14 mouse cellular contexts compared by ENCODE assay signal in the genomic region with DNA sequence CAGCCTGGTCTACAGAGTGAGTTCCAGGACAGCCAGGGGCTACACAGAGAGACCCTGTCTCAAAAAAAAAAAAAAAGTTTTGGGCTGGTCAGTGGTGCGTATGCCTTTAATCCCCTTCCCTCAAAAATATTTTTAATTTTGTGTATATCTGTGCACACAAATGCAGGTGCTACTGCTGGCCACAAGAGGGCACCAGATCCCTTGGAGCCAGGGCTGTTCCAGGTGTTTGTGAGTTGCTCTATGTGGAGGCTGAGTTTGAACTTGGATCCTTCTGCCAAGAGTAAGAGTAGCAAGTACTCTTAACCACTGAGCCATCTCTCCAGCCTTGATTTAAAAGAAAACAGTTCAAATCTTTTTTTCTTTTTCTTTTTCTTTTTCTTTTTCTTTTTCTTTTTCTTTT. TPM values are rescaled to one million over a fixed set of nuclear protein-coding genes. Genes with fewer than 3 reads are reported as not detected.
DNase-seq lines count a peak whose midpoint lies in the region; ATAC-seq and TF ChIP-seq lines count a peak whose summit lies in the region.
"Had no signal": no experiment of that assay in that cellular context is flagged by ENCODE, and none has a peak within 500 bp of the region (broad histone marks: within the 10 kb centered on the region; RNA-seq: fewer than 3 reads in every experiment).

No protein-coding gene starts in this region.

- WGBS in hindbrain, postnatal 0 days = 96% methylated on average over 1 of the region's 1 CpGs
- 94% methylated on average over 1 of the region's 1 CpGs for WGBS in hindbrain, embryonic 13.5 days

- no peaks in the 10 kb centered on the region for H3K4me1 ChIP-seq in hindbrain, postnatal 0 days (ENCODE audit: insufficient read depth, low read length)
- peaks cover 3% of the 10 kb centered on the region; the same call in 1 of the 2 replicates for H3K4me1 ChIP-seq in hindbrain, embryonic 13.5 days (replicated peaks)
- no peaks in the 10 kb centered on the region for H3K4me1 ChIP-seq in cortical plate, adult 2 months (ENCODE audit: control insufficient read depth, insufficient read depth, low read length)
- H3K4me1 ChIP-seq: liver, embryonic 15.5 days had no signal

- TF ChIP-seq CTCF in hindbrain, postnatal 0 days (IDR thresholded peaks at IDR 0.05; ENCODE audit: low read depth) = peak; percentile 74
- peak; percentile 54 for TF ChIP-seq CTCF in cortical plate, adult 2 months (IDR thresholded peaks at IDR 0.05; ENCODE audit: extremely low read depth, insufficient read depth, low read length)

- no peaks in the 10 kb centered on the region for H3K9me3 ChIP-seq in hindbrain, postnatal 0 days (ENCODE audit: low read length)
- H3K9me3 ChIP-seq in hindbrain, embryonic 13.5 days = no peaks in the 10 kb centered on the region
- H3K9me3 ChIP-seq: liver, embryonic 15.5 days had no signal

- no peak for DNase-seq in hindbrain, postnatal 0 days (ENCODE audit: low spot score)
- DNase-seq in thymus, postnatal 0 days (ENCODE audit: low spot score) = peak; percentile 37
- DNase-seq in thymus, adult 18-20 months = no peak
- DNase-seq in thymus, postnatal 4 days = peak; percentile 74
- no peak for DNase-seq in cerebellum, adult 11-12 months
- DNase-seq in left cerebral cortex, postnatal 36 days (ENCODE audit: low spot score in 2 of 2) = no peak
- DNase-seq: right cerebral cortex, adult 18-20 months had no signal

- no peaks in the 10 kb centered on the region for H3K27me3 ChIP-seq in hindbrain, postnatal 0 days (ENCODE audit: insufficient read depth, low read length)
- no peaks in the 10 kb centered on the region for H3K27me3 ChIP-seq in hindbrain, embryonic 13.5 days

- H3K27ac ChIP-seq in hindbrain, postnatal 0 days = no peak overlapping the region
- no peak overlapping the region for H3K27ac ChIP-seq in hindbrain, embryonic 13.5 days
- H3K27ac ChIP-seq in cortical plate, adult 2 months (ENCODE audit: insufficient read depth, low read length) = no peak overlapping the region
- H3K27ac ChIP-seq: forebrain, embryonic 12.5 days; liver, embryonic 15.5 days had no signal

- H3K4me2 ChIP-seq in hindbrain, postnatal 0 days (ENCODE audit: low read depth, low read length) = no peak overlapping the region
- H3K4me2 ChIP-seq in hindbrain, embryonic 13.5 days = no peak overlapping the region
- H3K4me2 ChIP-seq: forebrain, embryonic 12.5 days; liver, embryonic 15.5 days had no signal

- ATAC-seq in hindbrain, postnatal 0 days = no peak
- ATAC-seq in hindbrain, embryonic 13.5 days (ENCODE audit: low FRiP score) = no peak
- ATAC-seq: hindbrain, embryonic 16.5 days had no signal

- no peak overlapping the region for H3K9ac ChIP-seq in hindbrain, postnatal 0 days (replicated peaks; ENCODE audit: low read length)
- H3K9ac ChIP-seq in hindbrain, embryonic 13.5 days = no peak overlapping the region
- H3K9ac ChIP-seq: forebrain, embryonic 12.5 days; liver, embryonic 15.5 days had no signal

- no peaks in the 10 kb centered on the region for H3K36me3 ChIP-seq in hindbrain, postnatal 0 days (ENCODE audit: insufficient read depth, low read length)
- no peaks in the 10 kb centered on the region for H3K36me3 ChIP-seq in hindbrain, embryonic 13.5 days
- H3K36me3 ChIP-seq: forebrain, embryonic 12.5 days; liver, embryonic 15.5 days had no signal

- no peak overlapping the region for H3K4me3 ChIP-seq in hindbrain, postnatal 0 days (ENCODE audit: low read length)
- H3K4me3 ChIP-seq in hindbrain, embryonic 13.5 days = no peak overlapping the region
- H3K4me3 ChIP-seq in cortical plate, adult 2 months (ENCODE audit: insufficient read depth, low read length) = no peak overlapping the region
- H3K4me3 ChIP-seq: forebrain, embryonic 12.5 days; liver, embryonic 15.5 days had no signal

- intact Hi-C loops in left cerebral cortex, postnatal 36 days (cut with DNase I) = loop anchor here (5.0 kb wide), 1 partner anchor 84 kb away; a partner anchor contains a TSS

- no peak for TF ChIP-seq POLR2A in cortical plate, adult 2 months (IDR thresholded peaks at IDR 0.05; ENCODE audit: extremely low read depth, insufficient read depth, low read length)

RNA-seq across cellular contexts. Expression of a gene that starts 15.7 kb away (rescaled TPM):
- not detected in 2 replicates for total RNA-seq in hindbrain, postnatal 0 days (2014; rRNA removed)
- 0.11 and 0.28 TPM in 2 replicates for polyA plus RNA-seq in hindbrain, postnatal 0 days (2015; fragmentation: Nextera tagmentation; extraction: Ambion mirVana)
- polyA plus RNA-seq in hindbrain, embryonic 13.5 days (2015; fragmentation: Nextera tagmentation; extraction: Ambion mirVana) = not detected in 2 replicates
- 1.3 and 6.3 TPM in 2 replicates for polyA plus RNA-seq in thymus, postnatal 0 days (2015; fragmentation: Nextera tagmentation; extraction: Ambion mirVana)
- not detected in 2 replicates for polyA plus RNA-seq in cortical plate, adult 2 months (2012; rRNA removed)
- not detected for total RNA-seq in left cerebral cortex, postnatal 36 days (2021)
- total RNA-seq: heart, adult 8-10 months; layer of hippocampus, adult 18-20 months had no signal
- polyA plus RNA-seq: forebrain, embryonic 12.5 days; liver, embryonic 15.5 days had no signal

RNA-seq across cellular contexts. Expression of a gene that starts 18.4 kb away (rescaled TPM):
- not detected in 2 replicates for total RNA-seq in hindbrain, postnatal 0 days (2014; rRNA removed)
- polyA plus RNA-seq in hindbrain, postnatal 0 days (2015; fragmentation: Nextera tagmentation; extraction: Ambion mirVana) = not detected in 2 replicates
- not detected in 2 replicates for polyA plus RNA-seq in hindbrain, embryonic 13.5 days (2015; fragmentation: Nextera tagmentation; extraction: Ambion mirVana)
- polyA plus RNA-seq in thymus, postnatal 0 days (2015; fragmentation: Nextera tagmentation; extraction: Ambion mirVana) = not detected in 2 replicates
- polyA plus RNA-seq in cortical plate, adult 2 months (2012; rRNA removed) = not detected in 2 replicates
- not detected for total RNA-seq in left cerebral cortex, postnatal 36 days (2021)
- total RNA-seq: heart, adult 8-10 months; layer of hippocampus, adult 18-20 months had no signal
- polyA plus RNA-seq: forebrain, embryonic 12.5 days; hindbrain, embryonic 16.5 days; liver, embryonic 15.5 days had no signal

RNA-seq across cellular contexts. Expression of a gene that starts 31.0 kb away (rescaled TPM):
- total RNA-seq in hindbrain, postnatal 0 days (2014; rRNA removed) = 0.36 TPM in 1 of 2 replicates, not detected in the other
- 0.25 and 0.29 TPM in 2 replicates for polyA plus RNA-seq in hindbrain, postnatal 0 days (2015; fragmentation: Nextera tagmentation; extraction: Ambion mirVana)
- 0.12 and 0.14 TPM in 2 replicates for polyA plus RNA-seq in hindbrain, embryonic 13.5 days (2015; fragmentation: Nextera tagmentation; extraction: Ambion mirVana)
- 0.22 and 0.28 TPM in 2 replicates for polyA plus RNA-seq in thymus, postnatal 0 days (2015; fragmentation: Nextera tagmentation; extraction: Ambion mirVana)
- polyA plus RNA-seq in cortical plate, adult 2 months (2012; rRNA removed) = 1.8 and 1.9 TPM in 2 replicates
- 1 to 10 TPM; 1.4 to 1.6 TPM for total RNA-seq in left cerebral cortex, postnatal 36 days (2021)
- polyA plus RNA-seq: forebrain, embryonic 12.5 days had no signal

RNA-seq across cellular contexts. Expression of a gene that starts 43.5 kb away (rescaled TPM):
- not detected in 2 replicates for total RNA-seq in hindbrain, postnatal 0 days (2014; rRNA removed)
- not detected in 2 replicates for polyA plus RNA-seq in hindbrain, postnatal 0 days (2015; fragmentation: Nextera tagmentation; extraction: Ambion mirVana)
- not detected in 2 replicates for polyA plus RNA-seq in hindbrain, embryonic 13.5 days (2015; fragmentation: Nextera tagmentation; extraction: Ambion mirVana)
- 0.18 and 0.23 TPM in 2 replicates for polyA plus RNA-seq in thymus, postnatal 0 days (2015; fragmentation: Nextera tagmentation; extraction: Ambion mirVana)
- polyA plus RNA-seq in cortical plate, adult 2 months (2012; rRNA removed) = 0.09 and 0.10 TPM in 2 replicates
- not detected for total RNA-seq in left cerebral cortex, postnatal 36 days (2021)
- total RNA-seq: heart, adult 8-10 months; layer of hippocampus, adult 18-20 months had no signal
- polyA plus RNA-seq: forebrain, embryonic 12.5 days; hindbrain, embryonic 16.5 days; liver, embryonic 15.5 days had no signal

RNA-seq across cellular contexts. Expression of a gene that starts 49.9 kb away (rescaled TPM):
- total RNA-seq in hindbrain, postnatal 0 days (2014; rRNA removed) = 0.58 TPM in 1 of 2 replicates, not detected in the other
- 0.50 and 0.59 TPM in 2 replicates for polyA plus RNA-seq in hindbrain, postnatal 0 days (2015; fragmentation: Nextera tagmentation; extraction: Ambion mirVana)
- polyA plus RNA-seq in hindbrain, embryonic 13.5 days (2015; fragmentation: Nextera tagmentation; extraction: Ambion mirVana) = 0.68 and 1.4 TPM in 2 replicates
- polyA plus RNA-seq in thymus, postnatal 0 days (2015; fragmentation: Nextera tagmentation; extraction: Ambion mirVana) = 10.2 and 12.7 TPM in 2 replicates
- polyA plus RNA-seq in cortical plate, adult 2 months (2012; rRNA removed) = 1.1 and 1.2 TPM in 2 replicates
- total RNA-seq in left cerebral cortex, postnatal 36 days (2021) = 1 to 10 TPM in 1 of 2 experiments, under 1 TPM in 1; 0.79 to 2.5 TPM
- total RNA-seq: heart, adult 8-10 months had no signal

Comparison
In these comparisons a context has a peak if more than half of its experiments do, and no peak if none do; other contexts are left out.
1. DNase-seq: peak in thymus, postnatal 0 days (single experiment) and thymus, postnatal 4 days (single experiment); none in hindbrain, postnatal 0 days (single experiment), thymus, adult 18-20 months (0 of 2), cerebellum, adult 11-12 months (single experiment) and left cerebral cortex, postnatal 36 days (0 of 2).